Mouse (Mus musculus) neutrophil, adult 59 days (primary cell): ENCODE results near the gene Cyba. TPM values are rescaled to one million over a fixed set of nuclear protein-coding genes. Genes with fewer than 3 reads are reported as not detected.

Source experiments
- total RNA-seq, 2 experiments: library from RNA; stranded (reverse); gene quantifications; 1 replicate in 1 of 2; 2 replicates in 1 of 2; pipeline ENCODE4 v1.2.4; 2023

The Cyba gene
- 100 to 1,000 TPM; 806 to 827 TPM for total RNA-seq

DNA sequence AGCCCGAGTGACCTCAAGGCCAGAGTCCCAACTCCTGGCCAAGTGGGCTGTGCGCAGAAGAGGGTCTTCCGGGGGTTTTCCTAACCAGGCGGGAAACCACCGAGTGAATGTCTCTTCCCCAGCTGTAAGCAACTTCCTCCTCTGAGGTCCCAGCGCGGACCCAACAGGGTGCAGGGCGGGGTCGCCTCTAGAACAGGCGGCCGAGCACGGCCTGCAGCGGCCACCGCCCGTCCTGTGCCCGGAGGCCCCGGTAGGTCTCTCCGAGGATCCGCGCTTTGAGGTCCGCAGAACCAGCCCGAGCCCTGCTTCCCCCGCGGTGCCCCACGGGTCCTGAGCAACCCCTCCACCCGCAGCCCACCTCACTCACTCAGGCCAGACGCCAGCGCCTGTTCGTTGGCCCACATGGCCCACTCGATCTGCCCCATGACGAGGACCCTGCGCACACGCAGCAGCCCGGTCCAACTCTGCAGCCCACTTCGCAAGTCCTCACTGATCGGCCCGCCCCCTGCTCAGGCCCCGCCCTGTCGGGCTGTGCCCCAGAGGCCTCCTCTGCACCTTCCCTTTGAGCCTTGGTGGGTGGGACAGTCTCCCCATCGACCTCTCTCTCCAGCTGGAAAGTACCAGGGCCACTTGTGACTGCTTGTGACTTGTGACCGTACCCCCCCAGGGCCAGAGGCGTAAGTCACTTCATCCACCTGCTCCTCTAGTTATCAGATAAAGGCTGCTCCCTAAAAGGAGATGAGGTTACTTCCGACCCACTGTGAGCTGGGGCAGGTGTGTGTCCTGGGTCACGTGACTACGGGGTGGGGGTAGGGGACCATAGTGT, at the start of gene Cyba:
Cyba (minus strand) TSS at position 488 of the 826 bp plus-strand sequence.

DNA sequence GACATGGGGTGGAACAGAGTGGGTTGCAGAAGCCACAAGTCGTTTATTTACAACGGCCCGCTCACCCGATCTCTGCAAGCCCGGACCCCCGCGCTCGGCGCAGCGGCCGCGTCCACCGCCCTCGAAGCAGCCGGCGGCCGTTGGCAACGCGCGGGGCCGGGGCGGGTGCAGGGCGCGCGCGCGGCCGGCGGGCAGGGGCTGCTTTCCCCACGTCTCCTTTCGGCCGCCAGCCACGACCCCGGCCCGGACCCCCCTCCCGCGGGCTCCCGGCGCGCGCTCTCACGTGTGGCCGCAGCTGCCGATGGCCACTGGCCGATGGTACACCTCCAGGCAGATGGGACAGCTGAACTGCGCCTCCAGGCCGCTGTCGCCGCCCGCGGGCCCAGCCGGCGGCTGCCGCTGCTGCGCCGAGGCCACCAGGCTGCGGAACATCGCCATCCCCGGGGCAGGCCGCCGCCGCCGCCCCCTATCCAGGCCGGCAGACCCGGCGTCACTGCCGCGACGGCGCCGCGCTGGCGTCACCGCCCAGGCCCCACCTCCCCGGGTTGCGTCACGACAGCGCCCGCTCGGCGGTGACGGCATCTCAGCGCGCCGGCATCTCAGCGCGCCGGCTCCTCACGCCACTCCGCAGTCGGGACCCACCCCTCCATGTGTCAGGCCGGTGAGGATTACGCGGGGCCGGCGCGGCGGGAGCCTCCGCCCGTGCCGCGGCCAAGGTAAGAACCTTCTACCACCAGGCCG, 43.0 kb upstream of the Cyba start, which contains the start of the genes Rnf166 and Ctu2:
Rnf166 (minus strand) TSS at position 485 of the 741 bp plus-strand sequence.
Ctu2 (plus strand) TSS at position 564 of the 741 bp plus-strand sequence.

DNA sequence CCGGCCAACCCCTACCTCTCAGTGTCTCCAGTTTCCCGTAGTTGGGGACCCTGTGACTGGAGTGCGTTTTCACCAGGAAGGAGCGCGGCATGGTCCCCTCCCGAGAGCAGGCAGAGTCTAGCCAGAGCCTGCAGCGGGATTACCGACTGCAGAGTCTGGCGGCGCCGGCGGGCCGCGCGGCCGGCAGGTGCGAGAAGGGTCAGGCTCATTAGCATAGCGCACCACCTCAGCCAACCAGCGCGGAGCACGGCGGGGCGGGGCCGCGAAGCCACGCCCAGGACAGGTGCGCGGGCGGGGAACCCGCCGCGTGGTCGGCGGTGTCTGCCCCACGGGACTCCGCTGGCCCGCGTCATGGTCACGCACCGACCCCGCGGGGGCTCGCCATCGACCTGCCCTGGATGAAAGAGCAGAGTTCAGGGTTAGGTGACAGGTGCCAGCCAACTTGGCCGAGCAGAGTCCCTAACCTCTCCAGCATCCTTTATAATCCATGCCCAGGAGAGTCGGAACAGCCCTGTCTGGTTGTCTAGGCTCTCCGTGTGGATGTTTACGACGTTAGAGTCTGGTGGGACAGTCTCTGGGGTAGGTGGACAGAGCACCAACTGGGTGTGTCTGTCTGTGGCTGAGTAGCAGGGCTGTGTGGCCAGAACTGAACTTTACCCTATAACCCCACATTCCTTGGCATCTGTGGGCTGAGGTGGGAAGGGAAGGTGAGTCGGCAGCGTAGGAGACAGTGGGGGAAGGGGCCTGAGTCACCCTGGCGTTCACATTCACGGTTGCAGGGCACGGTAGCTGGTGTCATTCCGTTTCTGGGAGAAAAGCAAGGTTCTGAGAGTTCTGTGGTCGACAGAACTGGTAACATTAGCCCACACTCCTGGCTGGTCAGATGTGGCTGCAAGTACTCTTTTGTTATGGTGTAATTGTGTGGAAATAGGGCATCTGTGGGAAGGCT, 28.1 kb upstream of the Cyba start, which contains the start of gene Snai3:
Snai3 (minus strand) TSS at position 210 of the 949 bp plus-strand sequence.

DNA sequence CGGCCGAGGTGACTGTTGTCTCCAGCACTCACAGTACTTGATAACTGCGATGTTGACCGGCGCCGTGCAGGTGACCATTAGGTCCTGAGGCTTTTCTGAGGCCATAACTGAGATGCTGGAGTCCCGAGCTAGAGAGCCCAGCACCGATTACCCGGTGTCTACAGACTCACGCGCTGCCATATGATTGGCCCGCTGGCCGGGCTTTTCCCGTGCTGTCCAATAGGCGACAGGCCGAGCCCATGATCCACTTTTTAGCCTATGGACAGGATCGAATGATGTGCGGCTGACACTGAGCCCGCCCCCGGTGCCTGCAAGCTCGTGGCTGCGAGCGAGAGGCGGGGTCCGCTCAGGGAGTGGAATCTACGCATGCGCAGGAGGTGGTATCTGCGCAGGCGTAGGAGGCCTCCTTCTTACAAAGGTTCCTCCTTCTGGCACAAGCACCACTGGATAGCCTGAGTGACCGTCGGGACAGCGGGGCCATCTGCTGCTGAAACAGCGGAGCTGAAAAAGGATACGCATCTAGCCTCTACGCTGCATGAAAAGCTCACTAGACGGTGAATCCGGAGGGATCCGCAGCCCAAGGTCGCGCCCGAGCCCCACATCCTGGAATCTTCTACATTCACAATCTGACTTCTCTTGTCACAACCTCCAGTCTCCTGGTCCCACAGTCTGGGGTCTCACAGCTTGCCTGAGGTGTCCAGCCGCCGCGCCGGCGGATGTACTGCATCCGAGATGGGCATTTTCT, 10.7 kb upstream of the Cyba start, which contains the start of gene Mvd:
Mvd (minus strand) TSS at position 161 of the 745 bp plus-strand sequence.

DNA sequence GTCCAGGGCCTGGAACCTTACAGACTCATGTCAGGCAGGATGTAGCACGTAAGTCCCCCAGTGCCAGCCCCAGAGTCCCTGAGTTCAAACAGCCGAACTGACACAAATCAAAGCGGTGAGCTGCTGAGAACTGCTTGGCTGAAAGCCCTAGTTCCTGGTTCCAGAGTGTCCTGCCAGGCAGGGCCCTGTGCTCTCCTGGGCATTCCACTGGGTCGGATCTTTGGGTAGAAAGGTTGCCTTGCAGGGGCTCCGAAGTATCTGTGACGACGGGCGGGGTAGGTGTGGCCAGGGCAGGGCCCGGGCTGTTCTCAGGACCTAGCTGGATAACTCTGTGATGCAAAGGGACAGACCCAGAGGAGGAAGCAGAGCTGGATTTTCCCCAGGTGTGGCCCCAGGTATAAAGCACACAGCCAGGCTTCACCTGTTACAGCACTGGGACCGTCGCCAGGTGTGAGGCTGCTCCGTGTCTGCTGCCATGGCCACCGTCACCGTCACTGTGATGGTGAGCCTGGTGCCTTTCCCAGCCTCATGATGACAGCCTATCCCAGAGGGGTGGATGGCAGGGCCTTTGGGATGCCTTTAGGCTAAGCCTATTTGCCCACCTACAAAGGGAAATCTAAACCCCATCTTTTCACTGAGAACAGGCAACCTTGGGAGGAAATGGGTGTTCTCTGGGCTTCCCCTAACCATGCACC, 11.2 kb downstream of the Cyba start, which contains the start of gene Il17c:
Il17c (plus strand) TSS at position 645 of the 695 bp plus-strand sequence.

DNA sequence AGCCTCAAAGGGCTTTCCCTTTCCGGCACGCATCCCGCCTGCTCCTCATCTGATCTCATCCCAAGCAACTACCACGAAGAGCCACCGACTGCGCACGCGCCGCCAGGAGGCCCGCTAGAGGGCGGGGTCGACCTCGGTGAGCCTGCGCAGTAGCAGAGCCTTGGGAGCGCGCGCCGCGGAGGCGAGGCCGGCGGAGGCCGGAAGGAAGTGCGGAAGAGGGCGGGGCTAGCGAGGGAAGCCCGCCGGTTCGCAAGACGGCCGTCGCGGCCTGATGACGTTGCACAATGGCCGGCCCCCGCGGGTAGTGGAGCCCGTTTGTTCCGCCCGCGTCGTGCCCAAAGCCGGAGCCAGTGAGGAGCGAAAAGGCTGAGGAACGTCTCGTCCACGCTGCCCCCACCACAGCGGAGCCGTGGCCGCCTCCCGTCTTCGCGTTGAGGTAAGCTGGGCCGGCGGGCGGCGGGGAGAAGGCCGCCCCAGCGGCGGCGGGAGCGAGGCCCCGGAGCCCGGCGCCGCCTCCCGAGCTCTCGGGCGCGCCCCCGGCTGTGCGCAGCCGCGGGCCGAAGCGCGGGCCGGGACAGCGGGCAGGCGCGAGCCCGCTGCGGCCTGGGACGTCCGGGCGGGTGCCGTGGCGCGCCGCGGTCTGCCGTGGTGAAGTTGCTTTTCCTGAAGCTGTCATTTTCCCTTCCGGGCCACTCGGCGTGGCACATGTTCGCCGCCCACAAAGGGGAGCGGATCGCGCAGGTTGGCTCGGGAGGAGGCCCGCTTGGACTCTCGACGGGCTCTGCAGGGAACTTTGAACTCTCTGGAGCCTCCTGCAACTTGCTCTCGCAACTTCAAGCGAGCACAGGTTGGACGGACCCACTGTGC, 56.1 kb downstream of the Cyba start, which contains the start of gene Zc3h18:
Zc3h18 (plus strand) TSS at position 245 of the 867 bp plus-strand sequence.

Other genes with a start within 250 kb of the Cyba start
- 10 to 100 TPM; 17.8 to 25.9 TPM for gene Zfpm1, start 150.8 kb downstream of the Cyba start, total RNA-seq
- gene Trhr2, start 72.2 kb downstream of the Cyba start, total RNA-seq: not detected
- 10 to 100 TPM; 48.2 to 51.7 TPM for gene Zc3h18, start 56.3 kb downstream of the Cyba start, total RNA-seq
- under 1 TPM in 1 of 2 experiments, not detected in 1; 0.53 TPM for gene Il17c, start 10.9 kb downstream of the Cyba start, total RNA-seq
- 10 to 100 TPM in 1 of 2 experiments, 1 to 10 TPM in 1; 7.3 to 10.1 TPM for gene Mvd, start 10.5 kb upstream of the Cyba start, total RNA-seq
- gene Snai3, start 27.8 kb upstream of the Cyba start, total RNA-seq: not detected
- gene Rnf166, start 43.1 kb upstream of the Cyba start, total RNA-seq: 10 to 100 TPM; 45.1 to 55.0 TPM
- gene Ctu2, start 43.2 kb upstream of the Cyba start, total RNA-seq: 10 to 100 TPM; 12.7 to 15.7 TPM
- 10 to 100 TPM; 40.1 to 60.0 TPM for gene Piezo1, start 118.4 kb upstream of the Cyba start, total RNA-seq
- 10 to 100 TPM; 50.8 to 55.3 TPM for gene Cdt1, start 135.1 kb upstream of the Cyba start, total RNA-seq
- gene Aprt, start 144.0 kb upstream of the Cyba start, total RNA-seq: 100 to 1,000 TPM; 144 to 180 TPM
- 10 to 100 TPM; 78.3 to 78.7 TPM for gene Galns, start 178.5 kb upstream of the Cyba start, total RNA-seq
- gene Trappc2l, start 178.7 kb upstream of the Cyba start, total RNA-seq: 10 to 100 TPM; 39.5 to 48.7 TPM
- not detected for gene Pabpn1l, start 189.8 kb upstream of the Cyba start, total RNA-seq